Mouse (Mus musculus) left cerebral cortex, postnatal 36 days (tissue): ENCODE results near the gene Zfp575. TPM values are rescaled to one million over a fixed set of nuclear protein-coding genes. Genes with fewer than 3 reads are reported as not detected.

ENCODE experiments used
- total RNA-seq, 2 experiments: library from RNA; stranded (reverse); gene quantifications; 2 replicates each; pipeline ENCODE4 v1.2.3; 2021

The Zfp575 gene
- total RNA-seq, 2 experiments from 2014 or later = 6.6 to 6.8 TPM

Other genes starting within 250 kb of the Zfp575 start
- gene Lypd5, start 238.4 kb downstream of the Zfp575 start, total RNA-seq = not detected
- gene Kcnn4, start 217.4 kb downstream of the Zfp575 start, total RNA-seq = under 1 TPM; 0.42 to 0.77 TPM
- 10 to 100 TPM; 39.6 to 51.1 TPM for gene Smg9, start 188.0 kb downstream of the Zfp575 start, total RNA-seq
- under 1 TPM; 0.42 to 0.72 TPM for gene Irgc1, start 135.3 kb downstream of the Zfp575 start, total RNA-seq
- 1 to 10 TPM in 1 of 2 experiments, under 1 TPM in 1; 0.91 to 1.7 TPM for gene Plaur, start 125.2 kb downstream of the Zfp575 start, total RNA-seq
- 100 to 1,000 TPM; 235 to 307 TPM for gene Cadm4, start 105.6 kb downstream of the Zfp575 start, total RNA-seq
- gene Zfp428, start 80.6 kb downstream of the Zfp575 start, total RNA-seq = 10 to 100 TPM; 47.9 to 49.4 TPM
- not detected for gene AC161166.1, start 75.2 kb downstream of the Zfp575 start, total RNA-seq
- gene Irgq, start 57.0 kb downstream of the Zfp575 start, total RNA-seq = 10 to 100 TPM; 80.8 to 89.2 TPM
- not detected for gene Pinlyp, start 41.5 kb downstream of the Zfp575 start, total RNA-seq
- gene Xrcc1, start 41.4 kb downstream of the Zfp575 start, total RNA-seq = 10 to 100 TPM; 29.8 to 41.4 TPM
- gene Ethe1, start 98 bp downstream of the Zfp575 start, total RNA-seq = 10 to 100 TPM; 11.8 to 14.3 TPM
- gene Phldb3, start 23.1 kb upstream of the Zfp575 start, total RNA-seq = under 1 TPM; 0.22 to 0.48 TPM
- gene Lypd3, start 48.9 kb upstream of the Zfp575 start, total RNA-seq = 1 to 10 TPM in 1 of 2 experiments, under 1 TPM in 1; 0.32 to 1.3 TPM
- not detected for gene Tex101, start 89.0 kb upstream of the Zfp575 start, total RNA-seq
- not detected for gene BC049730, start 121.6 kb upstream of the Zfp575 start, total RNA-seq
- not detected for gene Gm4763, start 139.3 kb upstream of the Zfp575 start, total RNA-seq
- not detected for gene Cd177, start 172.7 kb upstream of the Zfp575 start, total RNA-seq
- not detected for gene Ceacam10, start 189.6 kb upstream of the Zfp575 start, total RNA-seq